Mouse (Mus musculus) limb, embryonic 14.5 days (tissue): ENCODE measurements around the gene Kif21b. TPM values are rescaled to one million over a fixed set of nuclear protein-coding genes. Genes with fewer than 3 reads are reported as not detected.

Source experiments
- ATAC-seq: fragments of 200-750 bp; cut with Nextera tagmentation; 2 replicates; pipeline ENCODE4 v1.8.0; 2017; ENCODE audit warnings: low read depth, moderate number of reproducible peaks, moderate TSS enrichment; ENCODE audit not compliant: low FRiP score
- DNase-seq: peaks from one replicate; pipeline ENCODE4 v3.0.0-alpha.2; 2015; ENCODE audit warnings: low spot score
- H3K27ac ChIP-seq: fragments of 300-500 bp; sonication (generic); replicated peaks from 2 replicates; pipeline ENCODE4 v1.5.1; 2014; ENCODE audit warnings: low read depth, mild to moderate bottlenecking, low read length, moderate library complexity, mixed read lengths
- H3K27me3 ChIP-seq: fragments of 300-500 bp; sonication (generic); 2 replicates; pipeline ENCODE4 v1.6.1; 2014; ENCODE audit warnings: low read length, mixed read lengths; ENCODE audit not compliant: control insufficient read depth, insufficient read depth
- H3K36me3 ChIP-seq: fragments of 300-500 bp; sonication (generic); 2 replicates; pipeline ENCODE4 v1.6.1; 2014; ENCODE audit warnings: mild to moderate bottlenecking, low read length, moderate library complexity, mixed read lengths; ENCODE audit not compliant: control insufficient read depth, insufficient read depth
- H3K4me1 ChIP-seq: fragments of 300-500 bp; sonication (generic); 2 replicates; pipeline ENCODE4 v1.6.1; 2014; ENCODE audit warnings: antibody characterized with exemption, low read length, mixed read lengths; ENCODE audit not compliant: control insufficient read depth, insufficient read depth
- H3K4me2 ChIP-seq: fragments of 300-500 bp; sonication (generic); replicated peaks from 2 replicates; pipeline ENCODE4 v1.6.1; 2014; ENCODE audit warnings: low read depth, mild to moderate bottlenecking, low read length, moderate library complexity; ENCODE audit not compliant: severe bottlenecking
- H3K4me3 ChIP-seq: fragments of 300-500 bp; sonication (generic); replicated peaks from 2 replicates; pipeline ENCODE4 v1.5.1; 2014; ENCODE audit warnings: low read length
- H3K9ac ChIP-seq: fragments of 300-500 bp; sonication (generic); 2 replicates; pipeline ENCODE4 v1.6.1; 2014; ENCODE audit warnings: mild to moderate bottlenecking, low read depth, low read length, moderate library complexity; ENCODE audit not compliant: severe bottlenecking
- H3K9me3 ChIP-seq: fragments of 300-500 bp; sonication (generic); 2 replicates; pipeline ENCODE4 v1.6.1; 2016; ENCODE audit warnings: low read length; ENCODE audit not compliant: control insufficient read depth
- POLR2A ChIP-seq: fragments of 200-500 bp; IDR thresholded peaks from 2 replicates; pipeline ENCODE4 v1.8.0; 2012; ENCODE audit warnings: inconsistent platforms, mild to moderate bottlenecking, moderate library complexity, borderline replicate concordance; ENCODE audit not compliant: insufficient read depth, insufficient read length; ENCODE audit errors: extremely low read depth
- WGBS: fragments of 180-500 bp; shearing (Covaris S2); extraction: QIAGEN DNeasy Blood & Tissue Kit; methylation state at CpG from one replicate; pipeline ENCODE4 v1.1.7; 2014; 5-methylcytosine and 5-hydroxymethylcytosine counted together
- polyA plus RNA-seq, 2 experiments: library from polyadenylated mRNA; depleted of rRNA in 1 of 2; stranded (reverse) in 1 of 2; unstranded in 1 of 2; fragments of >200 nt; fragmentation: Nextera tagmentation in 1 of 2; extraction: Ambion mirVana in 1 of 2; gene quantifications; 2 replicates each; pipeline versions ENCODE4 v1.2.1 to v1.2.3; 2012 to 2014

Gene Kif21b
- polyA plus RNA-seq, 2 experiments = 3.6 to 10.9 TPM

- Histone ChIP-seq H3K36me3 (peaks cover 37% of the 10 kb centered on the region), H3K9me3 (no peaks in the 10 kb centered on the region), H3K4me3 (no peak overlapping the region), H3K27me3 (no peaks in the 10 kb centered on the region), H3K4me2 (no peak overlapping the region), H3K27ac (no peak overlapping the region), H3K9ac (no peak overlapping the region), H3K4me1 (peaks cover 7% of the 10 kb centered on the region)
- no peak for TF ChIP-seq POLR2A
- DNase-seq (peak; percentile 81), ATAC-seq (peak; percentile 86)
- WGBS = 9% methylated on average over 5 of the region's 5 CpGs
These were observed 38.9 kb downstream of the Kif21b start for GRCm38 (mm10) chr1:136170109-136170508.

- Histone ChIP-seq H3K4me1 (peaks cover 7% of the 10 kb centered on the region), H3K4me3 (no peak overlapping the region), H3K9ac (no peak overlapping the region), H3K4me2 (no peak overlapping the region), H3K27ac (no peak overlapping the region), H3K9me3 (no peaks in the 10 kb centered on the region), H3K36me3 (peaks cover 37% of the 10 kb centered on the region), H3K27me3 (no peaks in the 10 kb centered on the region)
- no peak for DNase-seq
- TF ChIP-seq POLR2A = no peak
- 62% methylated on average over 12 of the region's 12 CpGs for WGBS
- ATAC-seq = no peak
These were observed 41.5 kb downstream of the Kif21b start for GRCm38 (mm10) chr1:136172696-136173095.

- ATAC-seq (no peak), DNase-seq (no peak)
- no peaks in the 10 kb centered on the region for H3K27me3 ChIP-seq
- H3K4me2 ChIP-seq = no peak overlapping the region
- no peak overlapping the region for H3K9ac ChIP-seq
- no peak overlapping the region for H3K4me3 ChIP-seq
- peaks cover 7% of the 10 kb centered on the region for H3K4me1 ChIP-seq
- H3K27ac ChIP-seq = no peak overlapping the region
- peaks cover 34% of the 10 kb centered on the region for H3K36me3 ChIP-seq
- WGBS = 18% methylated on average over 13 of the region's 13 CpGs
- no peak for TF ChIP-seq POLR2A
- no peaks in the 10 kb centered on the region for H3K9me3 ChIP-seq
These were observed 43.0 kb downstream of the Kif21b start for GRCm38 (mm10) chr1:136174101-136174606.

- no peak overlapping the region for H3K4me3 ChIP-seq
- H3K27ac ChIP-seq = no peak overlapping the region
- no peaks in the 10 kb centered on the region for H3K9me3 ChIP-seq
- no peak overlapping the region for H3K9ac ChIP-seq
- DNase-seq (peak; percentile 46), ATAC-seq (no peak)
- H3K36me3 ChIP-seq = peaks cover 32% of the 10 kb centered on the region
- H3K4me2 ChIP-seq = no peak overlapping the region
- no peak for TF ChIP-seq POLR2A
- H3K4me1 ChIP-seq = peaks cover 7% of the 10 kb centered on the region
- 34% methylated on average over 6 of the region's 6 CpGs for WGBS
- no peaks in the 10 kb centered on the region for H3K27me3 ChIP-seq
These were observed 44.0 kb downstream of the Kif21b start for GRCm38 (mm10) chr1:136175183-136175582.

GRCm38 (mm10) chr1:136177085-136177484 lies 45.9 kb downstream of the Kif21b start:
- H3K4me2 ChIP-seq = no peak overlapping the region
- no peak for TF ChIP-seq POLR2A
- DNase-seq (no peak), ATAC-seq (no peak)
- no peaks in the 10 kb centered on the region for H3K9me3 ChIP-seq
- no peak overlapping the region for H3K9ac ChIP-seq
- peaks cover 19% of the 10 kb centered on the region for H3K36me3 ChIP-seq
- WGBS = 86% methylated on average over 2 of the region's 2 CpGs
- H3K27ac ChIP-seq = no peak overlapping the region
- peaks cover 7% of the 10 kb centered on the region for H3K4me1 ChIP-seq
- no peak overlapping the region for H3K4me3 ChIP-seq
- no peaks in the 10 kb centered on the region for H3K27me3 ChIP-seq

- no peak for ATAC-seq
- no peaks in the 10 kb centered on the region for H3K9me3 ChIP-seq
These were observed 47.6 kb downstream of the Kif21b start for GRCm38 (mm10) chr1:136178741-136179140.

More at GRCm38 (mm10) chr1:136178741-136179140, 47.6 kb downstream of the Kif21b start:
- no peak for DNase-seq
- H3K9ac ChIP-seq = no peak overlapping the region
- no peak for TF ChIP-seq POLR2A
- peaks cover 7% of the 10 kb centered on the region for H3K4me1 ChIP-seq
- H3K27ac ChIP-seq = no peak overlapping the region
- WGBS = 61% methylated on average over 6 of the region's 6 CpGs
- no peak overlapping the region for H3K4me3 ChIP-seq
- peaks cover 10% of the 10 kb centered on the region; the same call in 1 of the 2 replicates for H3K36me3 ChIP-seq
- no peak overlapping the region for H3K4me2 ChIP-seq
- H3K27me3 ChIP-seq = no peaks in the 10 kb centered on the region
